Mouse (Mus musculus) skeletal muscle tissue, adult 2 months (tissue): ENCODE data around the gene Cox8c.

Source experiments
- DNase-seq: peaks from one replicate; pipeline ENCODE4 v3.0.0-alpha.2; 2012; ENCODE audit warnings: low read depth, low spot score

Gene Cox8c

DNA sequence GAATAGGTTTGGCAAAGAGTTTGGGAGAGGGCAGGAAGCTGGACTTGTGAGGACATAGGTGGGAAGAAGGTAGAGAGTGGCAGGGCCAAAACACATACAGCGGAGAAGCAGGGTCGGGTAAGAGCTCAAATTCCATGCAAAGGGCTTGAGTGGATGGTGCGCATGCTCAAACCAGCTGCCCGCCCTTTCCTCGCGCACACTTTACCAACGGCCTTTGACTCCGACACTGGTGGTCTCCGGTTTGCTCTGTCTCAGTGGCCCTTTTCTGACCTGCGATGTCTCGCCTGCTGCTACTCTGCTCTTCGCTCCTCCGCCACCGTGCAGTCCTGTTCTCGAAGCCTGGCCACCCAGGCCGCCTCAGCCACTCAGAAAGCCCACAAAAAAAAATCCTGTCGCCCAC is at the start of gene Cox8c:
Gene Cox8c (plus strand): TSS at position 226 of the 400 bp plus-strand sequence.
- no peak for DNase-seq

DNA sequence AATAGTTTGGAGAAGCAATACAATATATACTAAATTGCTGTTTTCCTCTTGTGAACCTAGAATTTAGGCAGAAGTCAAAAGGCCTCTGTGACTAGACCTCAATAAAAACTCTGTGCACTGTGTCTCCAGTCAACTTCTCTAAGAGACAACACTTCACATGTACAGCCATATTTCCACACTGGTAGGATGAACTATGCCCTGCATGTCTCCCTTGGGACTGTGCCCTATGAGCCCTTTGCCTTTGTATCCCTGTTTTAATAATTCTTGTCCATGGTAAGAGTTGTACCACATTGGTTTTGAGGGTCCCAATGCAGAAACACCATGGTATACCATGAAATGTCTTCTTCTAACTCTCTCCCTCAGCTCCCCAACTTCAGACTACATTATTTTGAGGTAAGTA is 38.3 kb upstream of the Cox8c start:
- DNase-seq, result no peak

DNA sequence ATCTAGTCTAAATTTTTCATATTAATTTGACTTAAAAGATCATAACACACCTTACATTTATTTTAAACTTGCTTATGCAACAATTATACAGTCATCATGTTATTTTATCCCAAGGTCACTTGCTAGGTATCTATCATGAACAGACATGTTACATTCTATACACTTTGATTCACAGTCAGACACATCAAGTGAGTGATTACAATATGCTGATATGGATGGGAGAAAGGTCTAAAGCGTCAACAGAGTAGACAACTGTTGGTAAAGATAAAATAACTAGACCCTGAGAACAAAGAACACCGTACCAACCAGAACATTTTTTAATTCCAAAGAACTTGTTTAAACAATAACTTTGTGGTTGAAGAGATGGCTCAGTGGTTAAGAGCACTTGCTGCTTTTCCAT is 29.3 kb upstream of the Cox8c start:
- DNase-seq, result no peak

DNA sequence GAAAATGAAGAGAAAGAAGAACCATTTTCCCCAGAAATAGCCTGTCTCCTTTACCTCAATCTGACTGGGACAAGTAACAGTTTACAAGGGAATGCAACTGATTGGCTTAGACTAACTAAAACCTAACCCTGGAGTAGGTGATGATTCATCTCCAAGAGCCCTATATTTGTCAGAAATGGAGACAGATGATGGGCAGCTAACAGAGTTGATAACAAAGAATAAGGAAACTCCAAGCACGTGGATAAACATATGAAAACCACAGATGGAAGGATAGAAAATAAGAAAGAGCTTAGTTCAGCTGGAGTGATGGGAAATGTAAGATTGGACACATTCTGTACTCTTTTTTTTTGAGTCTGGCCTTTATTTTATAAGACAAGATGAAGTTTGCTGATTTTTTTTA is 28.6 kb upstream of the Cox8c start:
- no peak for DNase-seq

DNA sequence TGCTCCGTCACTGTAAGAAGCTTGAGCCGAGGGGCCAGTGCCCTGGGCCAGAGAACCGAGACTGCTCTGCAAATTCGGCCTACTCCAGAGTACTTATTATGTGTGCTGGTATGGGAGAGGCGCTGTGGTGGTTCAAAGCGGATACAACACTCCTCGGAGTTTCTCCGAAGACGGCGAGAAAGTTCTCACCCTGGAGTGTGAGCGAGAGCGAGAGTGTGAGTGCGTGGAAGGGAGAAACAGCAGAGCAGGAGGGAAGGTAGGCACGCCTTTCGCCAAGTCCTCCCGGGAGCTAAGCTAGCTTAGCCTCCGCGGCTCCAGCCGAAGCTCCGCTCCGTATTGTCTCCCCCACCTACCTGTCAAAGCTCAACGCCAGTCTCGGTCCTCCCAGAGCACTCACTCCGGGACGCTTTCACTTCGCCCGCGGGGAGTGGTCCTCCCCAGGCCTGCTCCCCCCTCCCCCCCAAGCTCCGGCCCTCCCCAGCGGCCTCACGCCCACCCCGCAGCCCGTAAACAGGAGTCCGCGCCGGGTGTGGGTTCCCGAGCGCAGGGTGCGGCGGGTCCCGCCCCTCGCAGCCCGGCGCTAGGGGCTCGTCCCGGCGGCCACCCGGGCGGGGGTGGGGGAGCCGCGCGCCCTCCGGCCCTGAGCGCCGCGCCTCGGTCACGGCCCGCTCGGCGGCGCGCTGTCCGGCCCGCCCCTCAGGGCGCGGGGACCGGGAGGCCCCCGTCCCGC is 21.6 kb upstream of the Cox8c start:
- peak; percentile 9 for DNase-seq

DNA sequence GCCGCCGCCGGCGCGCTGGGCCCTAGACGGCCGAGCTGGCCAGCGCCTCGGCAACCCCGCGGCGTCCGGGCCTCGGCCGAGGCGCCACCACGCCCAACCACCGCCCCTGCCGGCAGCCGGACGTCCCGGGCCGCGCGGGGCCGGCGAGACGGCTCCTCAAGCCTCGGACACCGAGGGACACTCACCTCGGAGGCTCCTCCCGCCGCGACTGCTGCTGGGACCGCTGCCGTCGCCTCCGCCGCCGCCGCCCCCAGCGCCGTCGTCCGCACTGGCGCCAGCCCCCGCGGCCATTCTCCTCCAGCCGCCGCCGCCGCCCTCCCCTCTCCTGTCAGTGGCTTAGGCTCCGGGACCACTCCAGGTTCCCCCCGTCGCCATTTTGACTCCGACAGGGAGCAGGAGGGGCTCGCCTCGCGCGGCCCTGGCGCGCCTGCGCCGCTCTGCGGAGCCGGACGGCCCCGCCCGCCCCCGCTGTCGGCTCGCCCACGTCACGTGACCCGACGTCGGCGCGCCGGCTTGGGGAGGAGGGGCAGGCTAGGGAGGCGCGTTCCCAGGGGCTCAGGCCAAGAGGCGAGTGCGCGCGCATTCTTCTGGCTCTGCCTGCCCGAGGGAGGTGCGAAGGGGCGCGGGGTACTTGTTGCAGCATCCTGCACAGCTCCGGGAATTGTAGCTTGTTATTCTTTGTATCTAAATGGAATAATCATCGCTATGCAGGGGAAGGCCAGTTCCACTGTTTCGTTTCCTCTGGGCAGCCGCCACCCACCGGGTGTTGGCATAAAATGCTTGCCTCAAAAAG is 20.9 kb upstream of the Cox8c start, which contains the start of gene Btbd7:
Gene Btbd7 (minus strand): TSS at position 441 of the 793 bp plus-strand sequence.
- DNase-seq, result peak; percentile 94

DNA sequence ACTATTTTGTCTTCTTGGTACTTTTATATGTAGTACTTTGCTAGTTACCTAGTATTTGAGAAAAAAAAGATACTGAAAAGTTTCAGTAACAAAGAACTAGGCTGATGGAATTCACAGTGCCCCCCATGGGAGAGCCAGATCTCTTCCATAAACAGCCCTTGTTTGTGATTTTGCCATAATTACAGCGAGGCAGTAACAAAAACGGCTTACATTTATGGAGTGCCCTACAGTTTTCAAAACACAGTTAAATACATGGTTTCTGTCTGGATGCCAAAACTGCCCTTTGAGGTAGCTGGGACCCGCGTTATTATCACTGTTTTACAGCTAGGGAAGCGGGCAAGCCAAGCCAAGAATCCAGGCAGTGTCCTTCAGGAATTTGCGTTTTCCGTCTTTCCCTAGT is 20.2 kb upstream of the Cox8c start:
- peak; percentile 8 for DNase-seq

DNA sequence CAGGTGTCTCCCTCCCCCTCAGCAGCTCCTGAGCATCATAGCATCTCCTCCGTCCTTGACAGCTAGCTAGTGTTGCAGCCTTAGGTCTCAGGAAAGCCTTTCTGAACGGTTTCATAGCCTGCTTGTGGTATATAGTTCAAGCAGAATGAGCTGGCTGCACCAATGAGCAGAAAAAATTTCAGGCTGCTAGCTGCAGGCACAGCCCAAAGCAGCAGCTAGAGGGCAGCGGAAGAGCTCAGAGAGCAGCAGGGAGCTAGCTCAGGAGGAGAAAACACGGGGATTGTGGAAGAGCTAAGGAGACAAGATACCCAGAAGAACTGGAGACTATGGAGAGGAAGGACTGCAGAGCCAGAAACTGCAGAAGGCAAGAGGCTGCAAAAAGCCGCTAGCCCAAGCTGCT is 13.4 kb upstream of the Cox8c start:
- DNase-seq, result no peak

DNA sequence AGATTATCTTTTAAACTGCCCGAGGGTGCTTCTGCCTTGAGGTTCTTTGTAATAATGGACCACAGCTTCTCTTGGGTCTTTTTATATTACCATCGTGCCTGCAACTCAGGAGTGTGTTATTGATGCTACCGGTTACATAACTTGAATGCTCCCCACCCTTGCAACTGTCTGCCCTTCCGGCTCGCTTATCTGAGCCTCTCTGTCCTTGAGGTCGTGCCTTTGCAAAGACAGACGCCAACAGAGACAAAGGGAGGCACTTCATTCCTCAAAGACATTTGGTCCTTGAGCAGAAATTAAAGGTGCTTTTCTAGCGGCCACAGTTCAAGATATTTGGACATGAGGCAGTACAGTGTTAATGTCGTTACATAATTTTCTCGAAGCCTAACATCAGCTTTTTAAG is 11.8 kb upstream of the Cox8c start:
- no peak for DNase-seq

DNA sequence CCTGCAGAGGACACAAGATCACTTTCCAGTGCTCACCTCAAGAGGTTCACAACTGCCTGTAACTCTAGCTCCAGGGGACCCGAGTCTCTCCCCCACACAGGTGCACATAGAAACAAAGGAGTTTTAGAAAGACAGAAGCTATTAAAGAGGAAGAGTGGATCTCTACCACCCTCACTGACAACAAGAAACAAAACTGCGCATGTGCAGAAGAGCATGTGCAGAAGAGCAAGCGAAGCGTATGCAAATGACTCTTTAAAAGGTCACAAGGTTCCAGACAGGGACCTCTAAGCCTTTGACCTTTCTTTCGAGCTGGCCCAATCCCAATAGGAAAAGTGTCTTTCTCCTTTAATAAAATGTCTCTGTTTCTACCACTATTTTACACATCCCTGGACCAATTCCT is 10.5 kb upstream of the Cox8c start:
- DNase-seq, result no peak

DNA sequence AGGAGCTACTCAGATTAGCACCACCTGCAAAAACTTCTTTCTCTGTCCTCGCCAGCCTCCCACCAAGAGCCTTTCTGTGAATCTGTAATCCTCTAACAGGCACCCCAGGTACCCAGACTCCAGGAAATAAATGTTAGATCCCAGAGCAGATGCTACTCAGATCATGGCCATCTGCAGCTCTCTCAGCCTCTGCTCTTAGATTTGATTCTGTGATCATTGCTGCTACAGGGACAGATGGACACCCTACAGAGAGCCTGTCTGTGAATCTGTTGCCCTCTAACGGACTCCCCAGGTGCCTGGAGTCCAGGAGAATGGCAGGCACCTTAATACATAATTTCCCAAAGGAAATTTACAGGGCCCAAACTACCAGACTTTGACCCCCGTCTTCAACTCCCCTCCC is 9.1 kb downstream of the Cox8c start:
- DNase-seq, result no peak

DNA sequence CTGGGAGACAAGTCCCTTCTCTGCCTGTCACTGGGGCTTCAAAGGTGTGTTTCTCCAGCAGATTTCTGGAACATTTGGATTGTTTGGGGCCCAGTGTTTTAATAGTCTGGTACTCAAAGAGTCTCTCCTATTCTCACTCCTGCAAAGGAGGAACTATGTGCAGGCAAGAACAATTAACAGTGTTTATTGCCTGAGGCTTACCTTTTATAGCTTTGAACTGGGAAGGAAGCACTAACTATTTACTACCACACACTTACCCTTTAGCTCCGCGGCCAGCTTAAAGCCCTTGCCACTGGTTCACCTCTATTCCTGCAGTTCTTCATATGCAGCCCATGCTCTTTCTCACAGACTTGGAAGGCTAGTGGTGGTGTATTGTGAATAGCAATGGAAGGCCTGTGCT is 17.0 kb downstream of the Cox8c start:
- DNase-seq, result no peak

DNA sequence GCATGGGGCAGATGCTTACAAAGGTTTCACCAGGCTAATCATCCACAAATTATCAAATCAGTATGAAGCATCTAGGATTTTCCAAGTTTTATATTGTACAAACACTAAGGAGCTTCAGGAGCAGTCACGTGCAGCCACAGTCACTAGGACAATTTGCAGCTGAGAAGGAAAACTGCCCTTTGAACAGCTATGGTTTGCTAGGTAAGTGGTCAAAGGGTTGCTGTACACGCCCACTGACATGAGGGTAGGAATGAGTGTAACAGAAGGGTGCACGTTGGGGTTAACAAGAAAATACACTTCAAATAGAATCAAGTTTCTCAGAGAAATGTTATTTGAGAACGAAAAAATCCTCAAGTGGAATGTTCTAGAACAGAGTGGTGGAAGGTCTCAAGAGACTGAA is 30.6 kb downstream of the Cox8c start:
- no peak for DNase-seq

DNA sequence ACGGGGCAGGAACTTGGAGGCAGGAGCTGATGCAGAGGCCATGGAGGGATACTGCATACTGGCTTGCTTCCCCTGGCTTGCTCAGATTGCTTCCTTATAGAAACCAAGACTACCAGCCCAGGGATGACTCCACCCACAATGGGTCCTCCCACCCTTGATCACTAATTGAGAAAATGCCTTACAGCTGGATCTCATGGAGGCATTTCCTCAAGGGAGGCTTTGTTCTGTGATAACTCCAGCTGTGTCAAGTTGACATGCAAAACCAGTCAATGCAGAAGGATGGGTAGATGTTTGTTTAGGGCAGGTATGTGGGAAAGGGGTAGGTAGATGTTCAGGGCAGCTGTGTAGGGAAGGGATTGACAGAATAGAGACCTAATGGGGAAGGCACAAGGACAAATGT is 31.2 kb downstream of the Cox8c start:
- no peak for DNase-seq

DNA sequence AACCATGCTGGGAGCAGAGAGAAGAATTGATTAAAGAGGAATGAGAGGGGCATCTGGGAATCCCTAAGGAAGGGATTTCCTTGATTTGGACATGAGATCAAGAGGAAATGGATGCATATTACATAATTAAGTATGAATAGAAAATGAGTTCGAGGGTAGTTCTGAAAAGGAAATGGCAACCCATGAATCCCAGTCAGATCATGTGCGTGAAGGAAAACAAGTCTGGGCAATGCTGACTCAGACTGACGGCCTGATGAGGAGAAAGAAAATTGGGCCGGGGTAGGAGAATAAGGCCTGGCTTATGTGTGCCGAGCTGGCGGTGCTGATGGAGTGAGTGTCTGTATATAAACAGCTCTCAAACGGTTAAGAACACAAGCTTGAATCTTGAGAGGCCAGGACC is 31.7 kb downstream of the Cox8c start:
- no peak for DNase-seq

DNA sequence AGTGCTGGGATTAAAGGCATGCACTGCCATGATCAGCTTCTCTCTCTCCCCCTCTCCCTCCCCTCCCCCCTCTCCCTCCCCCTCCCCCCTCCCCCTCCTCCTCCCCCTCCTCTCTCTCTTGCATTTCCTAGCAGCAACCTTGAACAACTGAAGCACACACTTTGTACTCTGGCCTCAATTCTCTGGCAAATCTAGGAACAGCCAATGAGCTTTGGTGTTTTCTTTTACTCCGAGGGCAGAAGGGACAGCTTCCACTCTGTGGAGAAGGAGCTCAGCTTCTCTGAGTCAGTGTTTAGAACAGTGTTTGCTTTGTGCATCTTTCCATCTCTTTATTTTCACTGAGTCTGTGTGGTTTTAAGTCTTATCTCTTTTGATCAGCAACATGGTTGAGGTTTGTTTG is 36.8 kb downstream of the Cox8c start:
- DNase-seq, result no peak

DNA sequence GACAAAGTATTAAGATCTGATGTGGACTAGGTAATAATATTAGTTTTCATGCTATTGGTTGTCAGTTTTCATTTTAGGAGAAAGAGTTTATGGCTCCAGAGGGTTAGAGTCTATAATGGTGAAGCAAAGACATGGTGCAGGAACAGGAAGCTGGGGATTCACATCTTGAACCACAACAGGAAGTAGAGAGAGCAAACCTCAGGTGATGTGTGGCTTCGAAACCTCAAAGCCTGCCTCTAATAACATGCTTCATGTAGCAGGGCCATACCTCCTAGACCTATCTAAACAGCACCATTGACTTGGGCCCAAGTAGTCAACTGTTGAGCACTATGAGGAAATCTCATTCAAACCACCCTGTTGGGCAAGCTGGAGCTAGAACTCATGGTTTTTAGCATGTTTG is 46.5 kb downstream of the Cox8c start:
- DNase-seq, result no peak

DNA sequence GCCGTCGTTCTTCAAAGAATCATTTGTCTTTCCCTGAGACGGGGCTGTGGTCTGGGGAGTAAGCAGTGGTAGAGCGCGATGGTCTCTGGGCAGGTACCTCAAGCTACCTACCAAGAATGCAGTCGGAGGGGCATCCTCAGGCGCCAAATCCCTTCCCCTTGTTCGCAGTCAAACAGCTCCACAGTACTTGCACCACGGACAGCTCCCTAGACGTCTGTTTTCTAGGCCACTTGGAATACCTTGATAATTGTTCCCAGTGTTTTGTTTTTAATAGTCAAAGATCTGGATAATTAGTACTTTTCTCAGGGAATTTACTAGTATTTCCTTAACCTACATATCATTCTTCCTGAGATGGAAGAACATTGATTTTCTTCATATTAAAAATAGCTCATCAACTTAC is 48.7 kb downstream of the Cox8c start:
- DNase-seq, result no peak

DNA sequence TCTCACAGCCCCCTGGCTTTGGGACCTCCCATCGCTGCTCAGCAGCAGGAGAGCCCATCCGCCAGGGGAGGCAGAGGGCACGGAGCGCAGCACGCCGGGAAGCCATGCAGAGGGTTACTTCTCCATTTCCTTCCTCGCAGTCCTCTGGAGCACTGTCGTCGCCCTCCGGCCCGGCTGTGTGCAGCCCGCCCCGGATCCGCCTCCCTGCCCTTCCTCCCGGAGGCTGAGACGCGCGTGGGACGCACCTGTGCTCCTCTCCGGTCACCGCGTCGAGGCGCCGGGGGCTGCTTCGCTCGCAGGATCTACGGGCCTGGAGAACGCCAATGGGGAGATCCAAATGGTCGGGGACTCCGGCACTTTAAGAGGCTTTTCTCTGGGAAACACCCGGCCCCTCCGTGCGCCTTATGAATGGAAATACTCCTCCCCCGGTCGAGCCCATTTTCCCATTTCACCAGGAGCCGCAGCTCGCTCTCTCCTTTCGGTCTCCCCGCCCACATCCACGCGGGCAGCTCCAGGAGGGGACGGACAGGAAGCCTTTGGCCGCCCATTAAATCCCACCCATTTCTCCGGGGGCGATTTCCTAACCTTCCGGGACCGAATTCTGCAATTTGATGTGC is 49.8 kb downstream of the Cox8c start, which contains the start of gene Unc79:
Gene Unc79 (plus strand): TSS at position 82 of the 617 bp plus-strand sequence.
- DNase-seq, result no peak

DNA sequence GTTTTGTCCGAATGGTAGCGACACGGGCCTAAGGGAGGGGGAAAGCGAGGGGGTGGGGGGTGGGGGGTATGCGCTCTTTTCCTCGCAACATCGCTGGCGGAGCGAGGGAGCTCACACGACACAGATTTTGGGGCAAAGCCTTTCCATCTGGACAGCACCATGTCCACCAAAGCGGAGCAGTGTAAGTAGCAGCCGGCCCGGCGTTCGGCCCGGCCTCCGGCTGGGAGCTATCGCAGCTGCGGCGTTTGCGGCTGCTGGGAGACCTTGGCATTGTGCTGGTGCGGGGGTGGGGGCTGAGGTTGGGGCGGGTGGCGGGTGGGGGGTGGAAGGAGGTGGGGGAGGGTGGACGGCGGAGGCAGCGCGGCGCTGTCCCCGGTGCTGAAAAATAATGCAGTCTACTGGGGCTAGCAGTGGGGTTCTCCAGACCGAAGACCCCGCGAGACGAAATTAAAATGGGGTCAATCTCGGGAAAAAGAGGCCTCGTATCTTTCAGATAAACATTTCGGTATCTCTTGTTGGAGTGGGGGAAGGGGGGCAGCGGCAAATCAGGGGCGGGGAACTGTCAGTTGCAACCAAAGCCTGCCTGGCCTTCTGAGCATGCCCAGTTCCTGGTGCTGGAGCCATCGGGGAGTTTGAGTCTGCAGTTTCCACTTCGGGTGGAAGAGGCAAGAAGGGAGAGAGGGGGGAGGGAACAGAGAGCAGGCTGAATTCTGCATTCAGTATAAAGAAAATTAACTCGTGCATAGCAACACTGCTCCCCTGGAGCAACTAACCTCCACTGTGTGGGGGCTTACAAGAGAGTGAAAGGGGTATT is 50.5 kb downstream of the Cox8c start:
- no peak for DNase-seq
